Mouse (Mus musculus): ENCODE measurements around the gene Sel1l3. TPM values are rescaled to one million over a fixed set of nuclear protein-coding genes. Genes with fewer than 3 reads are reported as not detected.

Gene Sel1l3
- total RNA-seq, 4 experiments from 2014 or later = 40.5 to 49.8 (median 45.6) TPM

DNA sequence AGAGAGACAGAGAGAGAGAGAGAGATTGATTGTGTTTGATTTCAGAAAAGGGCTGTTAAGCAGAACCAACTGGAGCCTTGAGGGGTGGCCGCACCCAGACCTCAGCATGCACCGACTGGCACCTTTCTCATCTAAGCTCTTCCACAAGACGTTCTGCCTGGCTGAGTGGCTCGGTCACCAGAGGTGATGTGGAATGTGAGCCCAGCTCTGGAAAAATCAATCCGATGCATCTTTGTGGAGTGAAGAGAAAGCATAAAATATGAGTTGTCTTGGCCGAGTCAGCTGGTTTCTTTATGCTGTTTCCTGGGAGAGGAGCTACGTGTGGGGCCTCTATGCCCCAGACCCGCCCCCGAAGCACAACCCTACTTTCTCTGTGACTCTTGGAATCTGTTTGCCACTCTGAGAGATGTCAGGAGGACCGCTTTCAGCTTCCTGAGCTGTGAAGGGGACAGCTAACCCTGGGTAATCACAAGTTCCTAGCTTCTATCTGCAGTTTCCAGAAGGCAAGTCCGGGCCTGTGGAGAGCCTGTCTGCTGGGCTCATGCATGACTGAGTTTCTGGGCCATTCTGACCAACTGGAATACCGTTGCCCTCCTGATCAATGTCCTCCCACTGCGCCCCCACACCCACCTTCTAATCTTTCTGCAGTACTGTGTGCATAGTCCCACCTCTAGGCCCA lies 109.4 kb downstream of the Sel1l3 start:
- no peak for DNase-seq (ENCODE audit: low spot score in 2 of 2)

- DNase-seq (ENCODE audit: low spot score in 2 of 2) = no peak
Measured at GRCm38 (mm10) chr5:53101848-53102473, 111.8 kb downstream of the Sel1l3 start.

DNA sequence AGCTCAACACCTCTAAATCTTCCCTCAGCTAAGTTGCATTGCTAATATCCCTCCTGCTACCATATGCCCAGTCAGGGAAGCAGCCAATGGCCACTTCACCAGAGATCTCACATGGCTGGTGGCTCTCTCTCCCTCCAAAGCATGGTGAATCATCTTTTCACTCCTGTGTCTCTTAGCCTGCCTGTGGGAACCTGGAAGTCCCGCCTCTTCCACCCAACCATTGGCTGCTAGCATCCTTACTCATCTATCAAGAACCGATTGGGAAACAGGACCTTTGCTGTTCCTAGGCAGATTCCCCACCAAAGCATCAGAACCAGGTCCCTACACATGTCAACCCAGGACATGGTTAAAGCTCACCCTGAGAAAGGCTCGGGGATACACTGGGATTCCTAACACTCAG lies 122.4 kb downstream of the Sel1l3 start:
- DNase-seq (ENCODE audit: low spot score in 2 of 2) = no peak

DNA sequence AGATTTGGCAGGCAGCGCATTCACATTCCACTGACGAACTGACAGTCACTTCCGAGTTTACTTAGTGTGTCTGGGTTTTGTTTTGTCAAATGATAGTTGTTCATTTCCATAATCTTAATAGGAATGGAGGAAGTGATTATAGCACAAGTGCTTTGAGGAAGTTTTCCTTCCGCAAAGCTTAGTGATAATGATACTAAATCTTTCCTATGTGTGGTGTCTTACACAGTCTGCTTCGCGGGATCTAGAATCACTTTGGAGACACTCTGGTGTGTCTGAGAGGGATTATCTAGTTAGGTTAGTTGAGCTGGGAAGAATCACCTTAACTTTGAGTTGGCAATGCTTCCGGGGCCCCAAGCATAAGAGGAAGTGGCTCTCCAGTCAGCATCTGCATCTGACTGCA lies 126.3 kb downstream of the Sel1l3 start:
- no peak for DNase-seq (ENCODE audit: low spot score in 2 of 2)

DNA sequence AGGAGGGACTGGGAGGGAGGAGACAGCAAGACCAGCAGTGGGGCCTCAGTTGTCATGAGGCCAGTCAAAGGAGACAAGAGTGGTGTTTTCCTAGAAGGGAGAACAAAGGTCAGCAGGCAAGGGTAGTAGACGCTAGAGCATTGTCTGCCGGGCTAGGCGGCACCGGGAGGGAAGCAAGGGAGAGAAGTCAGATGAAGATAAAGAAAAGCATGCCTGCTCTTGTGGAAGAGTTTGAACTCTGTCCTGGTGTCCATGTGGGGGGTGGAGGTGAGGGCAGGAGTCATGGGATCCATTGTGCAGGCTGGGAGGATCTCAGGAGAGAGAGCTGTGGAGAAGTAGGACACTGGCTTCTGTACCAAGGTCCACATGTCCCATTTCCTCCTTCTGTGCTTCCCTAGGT lies 135.3 kb downstream of the Sel1l3 start:
- DNase-seq (ENCODE audit: low spot score in 2 of 2) = no peak

DNA sequence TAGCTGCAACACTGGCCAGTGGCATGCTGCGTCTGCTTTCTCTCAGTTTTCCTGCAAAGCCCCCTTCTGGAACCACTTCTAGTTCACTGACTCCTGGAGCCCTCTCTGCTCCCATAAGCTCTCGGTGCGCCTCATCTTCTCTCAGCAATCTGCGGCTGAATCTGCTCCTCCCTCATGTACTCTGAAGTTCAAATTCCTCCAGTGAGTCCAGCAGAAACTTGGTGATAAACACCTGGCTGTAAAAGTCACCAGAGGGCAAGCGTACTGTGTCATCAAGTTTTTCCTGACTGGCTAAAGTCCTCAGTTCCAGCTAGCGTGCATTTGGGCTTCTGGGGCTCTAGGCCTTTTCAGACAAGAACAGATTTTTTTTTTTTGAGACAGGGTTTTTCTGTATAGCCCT lies 139.2 kb downstream of the Sel1l3 start:
- DNase-seq (ENCODE audit: low spot score in 2 of 2) = no peak

GRCm38 (mm10) chr5:53061532-53062130 lies 152.1 kb downstream of the Sel1l3 start:
- DNase-seq (ENCODE audit: low spot score in 2 of 2) = no peak

Other genes with a start within 250 kb of the Sel1l3 start
- not detected for gene Slc34a2, start 175.8 kb downstream of the Sel1l3 start, total RNA-seq (2022)
- gene Smim20, start 53.2 kb upstream of the Sel1l3 start, total RNA-seq (2022) = 10 to 100 TPM; 39.2 to 46.5 (median 44.4) TPM